Mouse (Mus musculus): ENCODE data around the gene Rgl2. TPM values are rescaled to one million over a fixed set of nuclear protein-coding genes. Genes with fewer than 3 reads are reported as not detected.
"Not testable (repeated sequence)": the region's sequence is repeated elsewhere in the genome, so short reads cannot be mapped to it uniquely, and the experiment has no call there.

Rgl2 gene
- polyA plus RNA-seq, 1 experiment = 31.7 TPM

DNA sequence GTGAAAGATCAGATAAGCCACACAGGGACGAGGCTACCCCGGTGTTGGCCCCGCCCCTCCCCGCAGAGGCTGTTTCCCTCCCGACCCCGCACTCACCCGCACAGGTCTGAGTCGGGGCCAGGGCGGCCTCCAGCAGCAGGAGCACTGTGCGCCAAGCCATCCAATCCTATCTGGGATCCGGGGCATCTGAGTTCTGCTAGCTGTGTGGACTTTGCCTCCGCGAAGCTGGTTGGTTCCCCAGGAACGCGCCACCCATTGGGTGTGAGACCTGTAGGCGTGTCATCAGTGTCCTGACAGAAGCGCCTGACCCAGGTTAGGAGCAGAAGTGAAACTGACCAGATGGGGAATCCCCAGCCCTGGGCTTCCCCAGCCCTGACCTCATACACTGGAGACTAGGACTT, 49.3 kb downstream of the Rgl2 start:
- Histone ChIP-seq H3K36me3 (ENCODE audit: control insufficient read depth, insufficient read depth) (no peaks in the 10 kb centered on the region), H3K4me3 (ENCODE audit: insufficient read depth, poor library complexity, severe bottlenecking) (no peak overlapping the region), H3ac (ENCODE audit: control insufficient read depth, insufficient read length, low read depth) (no peak overlapping the region)

DNA sequence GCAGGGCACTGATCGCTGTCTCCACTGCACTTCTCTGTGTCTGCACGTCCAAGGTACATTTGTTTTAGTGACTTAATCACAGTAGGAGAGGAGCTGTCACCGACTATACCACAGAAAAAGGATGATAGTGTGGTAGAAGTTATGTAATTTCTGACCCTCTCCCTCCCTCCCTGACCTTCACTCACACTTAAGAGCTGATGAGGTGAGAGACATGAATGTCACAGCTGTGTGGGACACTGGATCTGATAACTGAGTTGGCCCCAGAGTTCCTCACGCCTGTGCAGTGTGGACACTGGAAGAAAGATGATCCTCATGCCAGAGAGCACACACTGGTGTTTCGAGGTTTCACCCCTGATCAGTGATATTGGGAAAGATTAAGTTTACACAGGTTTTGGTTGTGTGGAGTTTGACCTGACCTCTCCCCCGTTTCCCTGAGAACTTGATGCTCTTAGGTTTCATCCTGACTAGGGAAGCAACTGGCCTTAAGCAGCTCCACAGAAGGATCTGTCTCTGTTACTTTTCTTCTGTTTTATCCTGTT, 50.2 kb downstream of the Rgl2 start:
- no peak for TF ChIP-seq CTCF (IDR thresholded peaks at IDR 0.05; ENCODE audit: control insufficient read depth, insufficient read depth, insufficient read length)
- no peak for TF ChIP-seq MYOD1 (IDR thresholded peaks at IDR 0.05; ENCODE audit: control insufficient read depth, insufficient read length, low read depth)
- no peak for TF ChIP-seq CEBPB (IDR thresholded peaks at IDR 0.05; ENCODE audit: low read depth)
- no peak for TF ChIP-seq MAX (IDR thresholded peaks at IDR 0.05)
- no peak for TF ChIP-seq USF1 (IDR thresholded peaks at IDR 0.05; ENCODE audit: low read depth)
- TF ChIP-seq FOSL1 (IDR thresholded peaks at IDR 0.05; ENCODE audit: insufficient read depth, low read length, poor library complexity, severe bottlenecking) = no peak
- no peak for TF ChIP-seq MYOG (IDR thresholded peaks at IDR 0.05; ENCODE audit: control insufficient read depth, extremely low read depth, insufficient read length)
- H3K36me3 ChIP-seq (ENCODE audit: control insufficient read depth, insufficient read depth) = no peaks in the 10 kb centered on the region
- no peak overlapping the region for H3K4me3 ChIP-seq (ENCODE audit: insufficient read depth, poor library complexity, severe bottlenecking)
- no peaks in the 10 kb centered on the region for H3K79me2 ChIP-seq (ENCODE audit: control insufficient read depth, insufficient read depth)
- H3ac ChIP-seq (ENCODE audit: control insufficient read depth, insufficient read length, low read depth) = no peak overlapping the region
- no peaks in the 10 kb centered on the region for H3K79me3 ChIP-seq (ENCODE audit: low read depth)
- peaks cover 20% of the 10 kb centered on the region for H3K27me3 ChIP-seq (ENCODE audit: control insufficient read depth, insufficient read depth, insufficient read length)

More for the DNA sequence above, 49.3 kb downstream of the Rgl2 start:
- TF ChIP-seq MYOD1 (IDR thresholded peaks at IDR 0.05; ENCODE audit: control insufficient read depth, insufficient read length, low read depth) (no peak), FOSL1 (IDR thresholded peaks at IDR 0.05; ENCODE audit: insufficient read depth, low read length, poor library complexity, severe bottlenecking) (no peak), CTCF (IDR thresholded peaks at IDR 0.05; ENCODE audit: control insufficient read depth, insufficient read depth, insufficient read length) (no peak), MAX (IDR thresholded peaks at IDR 0.05) (no peak), USF1 (IDR thresholded peaks at IDR 0.05; ENCODE audit: low read depth) (no peak), MYOG (IDR thresholded peaks at IDR 0.05; ENCODE audit: control insufficient read depth, extremely low read depth, insufficient read length) (no peak), CEBPB (IDR thresholded peaks at IDR 0.05; ENCODE audit: low read depth) (no peak)
- Histone ChIP-seq H3K79me2 (ENCODE audit: control insufficient read depth, insufficient read depth) (no peaks in the 10 kb centered on the region), H3K27me3 (ENCODE audit: control insufficient read depth, insufficient read depth, insufficient read length) (peaks cover 24% of the 10 kb centered on the region), H3K79me3 (ENCODE audit: low read depth) (no peaks in the 10 kb centered on the region)

DNA sequence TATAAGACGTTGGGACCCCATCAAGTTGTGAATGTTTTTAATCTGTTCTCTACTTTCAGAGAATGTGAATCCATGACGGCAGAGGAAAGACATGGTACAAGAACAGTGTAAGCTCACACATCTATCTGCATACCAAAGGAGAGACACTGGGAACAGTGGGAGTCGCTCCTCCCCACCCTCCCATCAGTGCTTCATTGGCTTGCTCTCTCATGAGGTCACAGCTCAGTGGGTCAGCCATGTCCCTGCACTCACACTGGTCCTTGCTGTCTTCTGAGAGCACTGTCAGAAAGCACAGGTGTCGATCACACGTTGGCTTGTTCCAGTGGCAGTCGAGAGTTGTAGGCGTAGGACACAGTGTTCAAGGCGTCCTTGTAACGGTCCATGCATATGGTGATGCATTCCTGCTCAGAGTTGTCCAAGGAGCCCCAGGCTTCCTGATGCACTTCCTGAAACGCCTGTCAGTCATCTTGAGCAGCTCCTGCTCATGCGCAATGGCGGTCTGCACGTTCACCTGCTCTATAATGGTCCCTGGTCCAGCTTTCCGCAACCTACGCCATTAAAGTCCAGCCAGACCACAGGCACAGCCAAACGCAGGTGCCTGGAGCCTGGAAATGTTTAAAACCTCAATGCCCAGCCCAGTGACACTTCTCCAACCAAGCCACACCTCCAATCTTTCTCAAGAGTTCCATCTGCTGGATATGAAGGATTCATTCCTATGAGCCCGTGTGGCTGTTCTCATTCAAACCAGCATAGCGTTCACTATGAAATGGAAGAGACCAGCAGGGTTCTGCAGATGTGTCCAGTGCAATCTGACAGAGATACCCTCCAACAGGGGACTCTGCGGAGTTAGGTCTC, 51.1 kb downstream of the Rgl2 start:
- no peaks in the 10 kb centered on the region for H3K79me3 ChIP-seq (ENCODE audit: low read depth)
- no peak overlapping the region for H3K4me3 ChIP-seq (ENCODE audit: insufficient read depth, poor library complexity, severe bottlenecking)
- no peak overlapping the region for H3ac ChIP-seq (ENCODE audit: control insufficient read depth, insufficient read length, low read depth)
- H3K36me3 ChIP-seq (ENCODE audit: control insufficient read depth, insufficient read depth) = no peaks in the 10 kb centered on the region
- TF ChIP-seq FOSL1 (IDR thresholded peaks at IDR 0.05; ENCODE audit: insufficient read depth, low read length, poor library complexity, severe bottlenecking) (no peak), MAX (IDR thresholded peaks at IDR 0.05) (no peak), MYOG (IDR thresholded peaks at IDR 0.05; ENCODE audit: control insufficient read depth, extremely low read depth, insufficient read length) (no peak), CTCF (IDR thresholded peaks at IDR 0.05; ENCODE audit: control insufficient read depth, insufficient read depth, insufficient read length) (no peak), MYOD1 (IDR thresholded peaks at IDR 0.05; ENCODE audit: control insufficient read depth, insufficient read length, low read depth) (no peak), USF1 (IDR thresholded peaks at IDR 0.05; ENCODE audit: low read depth) (no peak), CEBPB (IDR thresholded peaks at IDR 0.05; ENCODE audit: low read depth) (no peak)
- peaks cover 17% of the 10 kb centered on the region for H3K27me3 ChIP-seq (ENCODE audit: control insufficient read depth, insufficient read depth, insufficient read length)
- H3K79me2 ChIP-seq (ENCODE audit: control insufficient read depth, insufficient read depth) = no peaks in the 10 kb centered on the region

DNA sequence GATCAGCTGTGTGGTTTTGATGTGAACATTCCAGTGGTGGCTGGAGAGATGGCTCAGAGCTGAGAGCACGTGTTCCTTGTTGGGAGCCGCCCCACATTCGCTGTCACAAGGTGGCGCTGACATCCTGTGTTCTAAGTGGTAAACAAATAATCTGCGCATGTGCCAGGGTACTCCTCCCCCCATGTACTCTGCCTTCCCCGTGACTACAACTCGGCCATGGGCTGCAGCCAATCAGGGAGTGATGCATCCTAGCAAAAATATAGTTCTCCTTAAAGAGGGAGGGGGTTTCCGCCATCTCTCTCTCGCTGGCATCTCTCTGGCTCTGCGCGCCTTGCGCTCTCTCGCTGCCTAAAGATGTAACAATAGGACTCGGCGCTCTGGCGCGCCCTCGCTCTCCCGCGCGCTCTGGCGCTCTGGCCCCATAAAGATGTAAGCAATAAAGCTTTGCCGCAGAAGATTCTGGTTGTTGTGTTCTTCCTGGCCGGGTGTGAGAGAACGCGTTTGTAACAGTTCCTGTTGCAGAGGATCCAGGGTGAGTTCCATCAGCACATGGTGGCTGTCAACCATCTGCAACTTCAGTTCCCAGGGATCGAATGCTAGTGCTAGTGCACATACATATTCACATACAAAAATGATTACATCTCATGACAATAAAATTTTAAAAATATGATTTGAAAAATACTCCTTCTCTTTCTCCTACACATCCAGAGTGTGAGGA, 52.0 kb downstream of the Rgl2 start:
- not testable (repeated sequence) for H3K4me3 ChIP-seq (ENCODE audit: insufficient read depth, poor library complexity, severe bottlenecking); H3ac ChIP-seq (ENCODE audit: control insufficient read depth, insufficient read length, low read depth); H3K36me3 ChIP-seq (ENCODE audit: control insufficient read depth, insufficient read depth); H3K79me2 ChIP-seq (ENCODE audit: control insufficient read depth, insufficient read depth); H3K79me3 ChIP-seq (ENCODE audit: low read depth)
- H3K27me3 ChIP-seq (ENCODE audit: control insufficient read depth, insufficient read depth, insufficient read length) = peaks cover 17% of the 10 kb centered on the region

DNA sequence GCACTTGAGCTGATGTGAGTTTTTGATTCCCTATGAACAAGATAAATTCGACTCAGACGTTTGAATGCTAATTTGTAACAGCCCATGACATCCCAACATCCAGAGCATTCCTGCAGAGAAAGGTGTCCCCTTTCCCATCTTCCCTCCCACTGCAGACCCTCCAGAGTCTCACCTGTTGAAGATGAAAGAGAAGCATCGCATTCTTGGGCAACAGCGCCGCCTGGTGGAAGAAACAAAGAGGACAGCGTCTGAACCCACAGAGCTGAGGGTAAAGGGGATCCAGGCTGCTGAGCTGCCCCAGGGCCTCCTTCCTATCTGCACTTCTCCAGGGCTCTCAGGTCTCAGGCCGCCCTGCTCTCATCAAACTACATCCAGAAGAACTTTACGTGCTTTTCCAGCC, 52.8 kb downstream of the Rgl2 start:
- H3K27me3 ChIP-seq (ENCODE audit: control insufficient read depth, insufficient read depth, insufficient read length) = peaks cover 17% of the 10 kb centered on the region
- not testable (repeated sequence) for H3K79me2 ChIP-seq (ENCODE audit: control insufficient read depth, insufficient read depth); H3K4me3 ChIP-seq (ENCODE audit: insufficient read depth, poor library complexity, severe bottlenecking); H3K79me3 ChIP-seq (ENCODE audit: low read depth); H3ac ChIP-seq (ENCODE audit: control insufficient read depth, insufficient read length, low read depth); H3K36me3 ChIP-seq (ENCODE audit: control insufficient read depth, insufficient read depth)

Small RNAs within 50 kb of the gene (microRNA-seq; reads per million reads assigned to microRNA genes)
- gene Gm27740 (ENCODE audit: borderline microRNAs expressed) = not detected

Other genes starting within 250 kb of the Rgl2 start
- 129 TPM for gene Hnrnpm, start 242.7 kb upstream of the Rgl2 start, polyA plus RNA-seq (2012; fragmentation: generic; extraction: Trizol)
- 30.9 TPM for gene March2, start 210.9 kb upstream of the Rgl2 start, polyA plus RNA-seq (2012; fragmentation: generic; extraction: Trizol)
- gene Rab11b, start 169.0 kb upstream of the Rgl2 start, polyA plus RNA-seq (2012; fragmentation: generic; extraction: Trizol) = 97.3 TPM
- 212 TPM for gene Angptl4, start 147.7 kb upstream of the Rgl2 start, polyA plus RNA-seq (2012; fragmentation: generic; extraction: Trizol)
- 5.0 TPM for gene Kank3, start 119.0 kb upstream of the Rgl2 start, polyA plus RNA-seq (2012; fragmentation: generic; extraction: Trizol)
- gene Rps28, start 105.0 kb upstream of the Rgl2 start, polyA plus RNA-seq (2012; fragmentation: generic; extraction: Trizol) = 8,619 TPM
- gene Ndufa7, start 105.0 kb upstream of the Rgl2 start, polyA plus RNA-seq (2012; fragmentation: generic; extraction: Trizol) = 493 TPM
- 77.8 TPM for gene Cd320, start 86.5 kb upstream of the Rgl2 start, polyA plus RNA-seq (2012; fragmentation: generic; extraction: Trizol)
- gene Gm7029, start 55.7 kb upstream of the Rgl2 start, polyA plus RNA-seq (2012; fragmentation: generic; extraction: Trizol) = not detected
- gene Kifc1, start 38.9 kb upstream of the Rgl2 start, polyA plus RNA-seq (2012; fragmentation: generic; extraction: Trizol) = 68.6 TPM
- not detected for gene Platr17, start 24.4 kb upstream of the Rgl2 start, polyA plus RNA-seq (2012; fragmentation: generic; extraction: Trizol)
- gene Daxx, start 20.1 kb upstream of the Rgl2 start, polyA plus RNA-seq (2012; fragmentation: generic; extraction: Trizol) = 19.3 TPM
- 30.5 TPM for gene Tapbp, start 13.6 kb upstream of the Rgl2 start, polyA plus RNA-seq (2012; fragmentation: generic; extraction: Trizol)
- 30.3 TPM for gene Zbtb22, start 13.6 kb upstream of the Rgl2 start, polyA plus RNA-seq (2012; fragmentation: generic; extraction: Trizol)
- gene Pfdn6, start 10.8 kb downstream of the Rgl2 start, polyA plus RNA-seq (2012; fragmentation: generic; extraction: Trizol) = 130 TPM
- gene Wdr46, start 11.1 kb downstream of the Rgl2 start, polyA plus RNA-seq (2012; fragmentation: generic; extraction: Trizol) = 64.8 TPM
- 1.5 TPM for gene B3galt4, start 21.9 kb downstream of the Rgl2 start, polyA plus RNA-seq (2012; fragmentation: generic; extraction: Trizol)
- gene Vps52, start 26.3 kb downstream of the Rgl2 start, polyA plus RNA-seq (2012; fragmentation: generic; extraction: Trizol) = 24.4 TPM
- gene Rps18, start 26.5 kb downstream of the Rgl2 start, polyA plus RNA-seq (2012; fragmentation: generic; extraction: Trizol) = 517 TPM
- 19.0 TPM for gene H2-K1, start 70.8 kb downstream of the Rgl2 start, polyA plus RNA-seq (2012; fragmentation: generic; extraction: Trizol)
- 26.8 TPM for gene Ring1, start 95.1 kb downstream of the Rgl2 start, polyA plus RNA-seq (2012; fragmentation: generic; extraction: Trizol)
- 17.6 TPM for gene H2-Ke6, start 98.5 kb downstream of the Rgl2 start, polyA plus RNA-seq (2012; fragmentation: generic; extraction: Trizol)
- gene Slc39a7, start 102.1 kb downstream of the Rgl2 start, polyA plus RNA-seq (2012; fragmentation: generic; extraction: Trizol) = 175 TPM
- 39.0 TPM for gene Rxrb, start 102.3 kb downstream of the Rgl2 start, polyA plus RNA-seq (2012; fragmentation: generic; extraction: Trizol)
- gene Col11a2, start 109.9 kb downstream of the Rgl2 start, polyA plus RNA-seq (2012; fragmentation: generic; extraction: Trizol) = 0.77 TPM
- gene H2-Oa, start 162.8 kb downstream of the Rgl2 start, polyA plus RNA-seq (2012; fragmentation: generic; extraction: Trizol) = not detected
- gene H2-DMa, start 190.0 kb downstream of the Rgl2 start, polyA plus RNA-seq (2012; fragmentation: generic; extraction: Trizol) = 5.2 TPM
- gene Brd2, start 193.1 kb downstream of the Rgl2 start, polyA plus RNA-seq (2012; fragmentation: generic; extraction: Trizol) = 127 TPM
- not detected for gene H2-DMb2, start 213.8 kb downstream of the Rgl2 start, polyA plus RNA-seq (2012; fragmentation: generic; extraction: Trizol)
- not detected for gene H2-DMb1, start 223.5 kb downstream of the Rgl2 start, polyA plus RNA-seq (2012; fragmentation: generic; extraction: Trizol)

Measured in C2C12 (cell line).